Mouse (Mus musculus) limb, embryonic 10.5 days (tissue): ENCODE results near the gene Slc22a4. TPM values are rescaled to one million over a fixed set of nuclear protein-coding genes. Genes with fewer than 3 reads are reported as not detected.
A peak's percentile ranks its signal among the peaks of the same experiment; 100 is the strongest.

Source experiments
- DNase-seq: peaks from one replicate; pipeline ENCODE4 v3.0.0-alpha.2; 2017; ENCODE audit warnings: low spot score
- H3K27ac ChIP-seq: fragments of 300-500 bp; sonication (generic); 2 replicates; pipeline ENCODE4 v1.5.1; 2016; ENCODE audit warnings: mild to moderate bottlenecking
- H3K27me3 ChIP-seq: fragments of 300-500 bp; sonication (generic); 2 replicates; pipeline ENCODE4 v1.6.1; 2016; ENCODE audit warnings: low read depth, mild to moderate bottlenecking; ENCODE audit not compliant: poor library complexity, severe bottlenecking
- H3K36me3 ChIP-seq: fragments of 300-500 bp; sonication (generic); 2 replicates; pipeline ENCODE4 v1.6.1; 2016; ENCODE audit warnings: mild to moderate bottlenecking, moderate library complexity
- H3K4me1 ChIP-seq: fragments of 300-500 bp; sonication (generic); 2 replicates; pipeline ENCODE4 v1.6.1; 2016
- H3K4me3 ChIP-seq: fragments of 300-500 bp; sonication (generic); 2 replicates; pipeline ENCODE4 v1.5.1; 2016; ENCODE audit warnings: mild to moderate bottlenecking, moderate library complexity
- H3K9me3 ChIP-seq: fragments of 300-500 bp; sonication (generic); replicated peaks from 2 replicates; pipeline ENCODE4 v1.6.1; 2016; ENCODE audit warnings: mild to moderate bottlenecking
- WGBS: fragments of 180-500 bp; shearing (Covaris S2); methylation state at CpG from one replicate; pipeline ENCODE4 v1.1.7; 2016; 5-methylcytosine and 5-hydroxymethylcytosine counted together
- polyA plus RNA-seq: library from polyadenylated mRNA; unstranded; fragments of >200 nt; fragmentation: Nextera tagmentation; extraction: Ambion mirVana; gene quantifications from 2 replicates; pipeline ENCODE4 v1.2.1, GENCODE M21; 2016

Gene Slc22a4
- polyA plus RNA-seq, 1 experiment from 2014 or later = 1.1 TPM

GRCm38 (mm10) chr11:54064412-54064978 is 36.6 kb upstream of the Slc22a4 start:
- WGBS = 79% methylated on average over 3 of the region's 3 CpGs
- Histone ChIP-seq H3K9me3 (no peaks in the 10 kb centered on the region), H3K27ac (no peak overlapping the region), H3K27me3 (no peaks in the 10 kb centered on the region), H3K4me1 (peaks cover 89% of the 10 kb centered on the region), H3K36me3 (peaks cover 69% of the 10 kb centered on the region), H3K4me3 (no peak overlapping the region)
- DNase-seq = peak; percentile 22

DNA sequence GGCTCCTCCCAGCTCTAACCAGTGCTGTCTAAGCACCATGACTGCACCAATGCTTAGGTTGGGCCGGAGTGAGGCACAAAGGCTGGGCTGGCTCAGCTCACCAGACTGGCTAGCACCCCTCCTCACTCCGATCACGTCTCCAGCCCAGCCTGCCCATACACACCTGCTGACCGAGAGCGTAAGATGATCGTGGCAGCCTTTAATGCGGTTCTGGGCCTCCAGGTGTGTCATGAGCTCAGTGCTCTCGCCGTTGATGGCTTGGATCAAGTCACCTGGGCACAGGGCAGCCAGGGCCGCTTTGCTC is 35.5 kb upstream of the Slc22a4 start:
- Histone ChIP-seq H3K4me1 (peaks cover 89% of the 10 kb centered on the region), H3K27ac (peak overlapping the region; percentile 90; the same call in 1 of the 2 replicates), H3K27me3 (no peaks in the 10 kb centered on the region), H3K36me3 (peaks cover 74% of the 10 kb centered on the region), H3K4me3 (no peak overlapping the region), H3K9me3 (no peaks in the 10 kb centered on the region)
- 89% methylated on average over 10 of the region's 10 CpGs for WGBS
- DNase-seq = no peak

DNA sequence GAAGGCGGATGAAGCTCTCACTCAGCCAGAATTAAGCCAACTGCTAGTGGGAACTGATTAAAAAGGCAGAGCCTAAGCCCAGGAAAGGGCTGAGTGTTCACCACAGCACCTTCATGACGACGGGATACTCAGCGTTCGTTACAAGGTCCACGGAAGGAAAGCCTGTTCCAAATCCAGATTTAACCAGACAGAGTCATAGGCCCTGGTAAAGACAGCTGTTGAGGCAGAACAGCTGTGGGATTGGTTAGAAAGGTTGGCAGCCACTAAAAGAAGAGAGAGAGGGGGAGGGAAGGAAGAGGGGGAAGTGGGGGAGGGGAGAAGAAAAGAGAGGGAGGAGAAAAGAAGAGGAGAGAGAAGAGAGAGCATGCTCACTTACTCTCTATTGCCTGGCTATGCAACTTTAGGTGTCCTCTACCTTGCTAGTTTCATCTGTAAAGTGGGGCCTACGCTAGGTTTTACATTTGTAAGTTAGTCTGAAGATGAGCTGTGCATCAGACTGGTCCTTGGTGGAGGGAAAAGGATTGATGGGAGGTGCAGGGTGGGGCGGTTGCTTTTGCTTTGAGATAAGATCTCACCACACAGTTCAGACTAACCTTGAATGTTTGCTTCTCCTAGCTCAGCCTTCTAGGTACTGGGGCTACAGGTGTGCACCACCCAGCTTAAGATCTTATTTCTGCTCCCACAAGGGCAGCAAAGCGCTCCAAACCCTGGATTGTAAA is 35.0 kb upstream of the Slc22a4 start:
- H3K27ac ChIP-seq = peak overlapping the region; percentile 90
- no peaks in the 10 kb centered on the region for H3K9me3 ChIP-seq
- peaks cover 76% of the 10 kb centered on the region for H3K36me3 ChIP-seq
- peaks cover 89% of the 10 kb centered on the region for H3K4me1 ChIP-seq
- H3K4me3 ChIP-seq = no peak overlapping the region
- H3K27me3 ChIP-seq = no peaks in the 10 kb centered on the region
- 81% methylated on average over 9 of the region's 9 CpGs for WGBS
- DNase-seq = peak; percentile 27

- peak overlapping the region; percentile 90; the same call in 1 of the 2 replicates for H3K27ac ChIP-seq
- peak; percentile 28 for DNase-seq
- no peaks in the 10 kb centered on the region for H3K9me3 ChIP-seq
- H3K36me3 ChIP-seq = peaks cover 77% of the 10 kb centered on the region
- H3K27me3 ChIP-seq = no peaks in the 10 kb centered on the region
- WGBS = 85% methylated on average over 12 of the region's 12 CpGs
- H3K4me3 ChIP-seq = no peak overlapping the region
- H3K4me1 ChIP-seq = peaks cover 89% of the 10 kb centered on the region
Observed at GRCm38 (mm10) chr11:54062086-54062752, 34.3 kb upstream of the Slc22a4 start.

DNA sequence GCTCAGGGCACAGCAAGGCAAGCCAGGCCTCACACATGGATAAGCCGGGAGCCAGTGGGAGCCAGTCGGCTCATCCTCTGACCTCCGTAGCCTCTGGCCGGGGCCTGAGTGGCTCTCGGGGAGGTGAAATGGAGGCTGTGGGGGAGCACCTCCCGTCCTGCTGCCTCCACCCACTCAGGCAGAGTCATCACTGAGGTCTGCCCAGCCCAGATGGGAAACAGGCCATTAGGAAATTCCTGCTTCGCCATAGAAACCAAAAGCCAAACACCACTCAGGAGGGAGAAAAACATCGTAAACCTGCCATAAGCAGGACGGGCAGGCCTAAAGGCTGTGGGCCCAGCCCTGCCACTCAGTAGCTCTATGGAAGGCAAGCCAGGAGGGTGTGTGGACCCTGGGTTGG is 32.4 kb upstream of the Slc22a4 start:
- H3K27ac ChIP-seq = peak overlapping the region; percentile 90
- 5% methylated on average over 9 of the region's 9 CpGs for WGBS
- peaks cover 93% of the 10 kb centered on the region for H3K4me1 ChIP-seq
- H3K27me3 ChIP-seq = no peaks in the 10 kb centered on the region
- H3K36me3 ChIP-seq = peaks cover 76% of the 10 kb centered on the region
- H3K4me3 ChIP-seq = peak overlapping the region; percentile 21
- no peaks in the 10 kb centered on the region for H3K9me3 ChIP-seq
- DNase-seq = peak; percentile 69

GRCm38 (mm10) chr11:54059526-54059925 is 31.6 kb upstream of the Slc22a4 start:
- H3K27ac ChIP-seq = peak overlapping the region; percentile 90
- no peak for DNase-seq
- H3K27me3 ChIP-seq = no peaks in the 10 kb centered on the region
- H3K4me3 ChIP-seq = no peak overlapping the region
- peaks cover 76% of the 10 kb centered on the region for H3K36me3 ChIP-seq
- H3K9me3 ChIP-seq = no peaks in the 10 kb centered on the region
- H3K4me1 ChIP-seq = peaks cover 91% of the 10 kb centered on the region
- WGBS = 52% methylated on average over 1 of the region's 1 CpGs

DNA sequence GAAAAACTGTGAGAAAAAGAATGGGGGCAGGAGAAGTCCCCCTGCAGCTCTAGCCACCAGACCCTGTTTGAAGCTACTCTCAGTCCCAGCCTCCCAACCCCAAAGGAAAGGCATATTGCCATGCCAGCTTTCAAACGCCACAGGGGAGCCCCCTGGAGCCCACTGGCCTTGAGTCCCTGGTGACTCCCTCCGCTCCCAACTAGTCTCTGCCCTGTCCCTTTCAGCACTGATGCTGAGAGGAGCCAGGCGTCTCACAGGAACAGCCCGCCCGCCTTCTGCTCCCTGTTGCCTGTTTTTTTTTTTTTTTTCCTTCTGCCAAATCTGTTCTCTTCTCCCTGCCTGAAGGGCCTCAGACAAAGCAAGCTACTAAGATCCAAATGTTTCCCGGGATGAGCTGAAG is 30.8 kb upstream of the Slc22a4 start:
- Histone ChIP-seq H3K36me3 (peaks cover 76% of the 10 kb centered on the region), H3K4me3 (peak overlapping the region; percentile 18; the same call in 1 of the 2 replicates)

GRCm38 (mm10) chr11:54058056-54058617 is 30.2 kb upstream of the Slc22a4 start:
- peaks cover 76% of the 10 kb centered on the region for H3K36me3 ChIP-seq
- peak; percentile 50 for DNase-seq
- H3K4me3 ChIP-seq = peak overlapping the region; percentile 18; the same call in 1 of the 2 replicates
- no peaks in the 10 kb centered on the region for H3K9me3 ChIP-seq
- H3K27ac ChIP-seq = peak overlapping the region; percentile 90
- no peaks in the 10 kb centered on the region for H3K27me3 ChIP-seq
- peaks cover 77% of the 10 kb centered on the region for H3K4me1 ChIP-seq
- WGBS = 36% methylated on average over 10 of the region's 10 CpGs

More for the DNA sequence above, 30.8 kb upstream of the Slc22a4 start:
- H3K27me3 ChIP-seq = no peaks in the 10 kb centered on the region
- no peaks in the 10 kb centered on the region for H3K9me3 ChIP-seq
- peak overlapping the region; percentile 90 for H3K27ac ChIP-seq
- peak; percentile 45 for DNase-seq
- 19% methylated on average over 6 of the region's 6 CpGs for WGBS
- H3K4me1 ChIP-seq = peaks cover 83% of the 10 kb centered on the region

DNA sequence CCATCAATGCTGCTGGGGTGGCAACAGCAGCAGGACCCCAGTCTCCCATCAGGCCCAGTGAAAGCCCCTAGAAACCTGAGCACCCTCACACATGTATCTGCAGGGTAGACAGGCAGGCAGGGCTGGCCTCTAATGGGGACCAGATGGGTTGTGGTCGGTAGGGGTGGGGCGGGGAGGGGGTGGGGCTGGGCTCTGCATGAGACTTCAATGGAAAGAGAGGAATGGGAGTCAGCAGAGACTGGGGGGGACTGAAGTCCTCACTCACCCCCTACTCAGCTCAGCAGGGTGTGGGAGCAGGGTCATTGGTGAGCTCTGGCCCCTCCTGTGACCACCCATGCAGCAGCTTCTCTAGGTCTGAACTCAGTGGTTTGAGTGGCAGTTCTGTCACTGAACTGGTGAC is 29.5 kb upstream of the Slc22a4 start:
- Histone ChIP-seq H3K4me1 (peaks cover 70% of the 10 kb centered on the region), H3K9me3 (no peaks in the 10 kb centered on the region), H3K36me3 (peaks cover 75% of the 10 kb centered on the region), H3K4me3 (peak overlapping the region; percentile 16; the same call in 1 of the 2 replicates), H3K27ac (peak overlapping the region; percentile 90), H3K27me3 (no peaks in the 10 kb centered on the region)
- DNase-seq = peak; percentile 88
- WGBS = 15% methylated on average over 2 of the region's 2 CpGs

- peaks cover 72% of the 10 kb centered on the region for H3K36me3 ChIP-seq
- H3K9me3 ChIP-seq = no peaks in the 10 kb centered on the region
- 19% methylated on average over 8 of the region's 8 CpGs for WGBS
- peak overlapping the region; percentile 90 for H3K27ac ChIP-seq
- no peaks in the 10 kb centered on the region for H3K27me3 ChIP-seq
- H3K4me3 ChIP-seq = no peak overlapping the region
- DNase-seq = peak; percentile 40
- H3K4me1 ChIP-seq = peaks cover 57% of the 10 kb centered on the region
Observed at GRCm38 (mm10) chr11:54056132-54056531, 28.2 kb upstream of the Slc22a4 start.

DNA sequence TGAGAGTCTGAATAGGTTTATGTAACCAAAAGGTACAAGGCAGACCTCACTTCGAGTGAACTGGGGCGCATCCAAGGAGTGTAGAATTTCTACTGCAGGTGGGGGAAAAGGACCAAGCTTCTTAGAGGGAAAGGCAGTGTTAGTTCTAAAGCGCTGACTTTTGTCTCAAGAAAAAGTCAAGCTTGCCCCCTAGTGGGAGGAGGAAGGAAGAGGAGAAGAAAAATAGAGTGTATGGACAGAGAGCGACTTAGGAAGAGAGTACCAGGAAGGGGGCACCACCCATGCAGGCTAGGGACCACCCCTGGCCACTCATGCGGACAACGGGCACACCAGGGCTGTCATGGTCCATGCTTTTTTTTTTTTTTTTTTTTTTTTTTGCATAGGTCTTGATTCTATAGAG is 26.4 kb upstream of the Slc22a4 start:
- no peak for DNase-seq
- 53% methylated on average over 6 of the region's 6 CpGs for WGBS
- Histone ChIP-seq H3K4me3 (no peak overlapping the region), H3K36me3 (peaks cover 55% of the 10 kb centered on the region), H3K9me3 (no peaks in the 10 kb centered on the region), H3K27ac (no peak overlapping the region), H3K27me3 (no peaks in the 10 kb centered on the region), H3K4me1 (peaks cover 39% of the 10 kb centered on the region)

- Histone ChIP-seq H3K27ac (no peak overlapping the region), H3K4me3 (no peak overlapping the region), H3K9me3 (no peaks in the 10 kb centered on the region), H3K36me3 (peaks cover 51% of the 10 kb centered on the region), H3K4me1 (peaks cover 27% of the 10 kb centered on the region), H3K27me3 (no peaks in the 10 kb centered on the region)
- no peak for DNase-seq
- 93% methylated on average over 7 of the region's 7 CpGs for WGBS
Observed at GRCm38 (mm10) chr11:54053090-54053489, 25.2 kb upstream of the Slc22a4 start.

DNA sequence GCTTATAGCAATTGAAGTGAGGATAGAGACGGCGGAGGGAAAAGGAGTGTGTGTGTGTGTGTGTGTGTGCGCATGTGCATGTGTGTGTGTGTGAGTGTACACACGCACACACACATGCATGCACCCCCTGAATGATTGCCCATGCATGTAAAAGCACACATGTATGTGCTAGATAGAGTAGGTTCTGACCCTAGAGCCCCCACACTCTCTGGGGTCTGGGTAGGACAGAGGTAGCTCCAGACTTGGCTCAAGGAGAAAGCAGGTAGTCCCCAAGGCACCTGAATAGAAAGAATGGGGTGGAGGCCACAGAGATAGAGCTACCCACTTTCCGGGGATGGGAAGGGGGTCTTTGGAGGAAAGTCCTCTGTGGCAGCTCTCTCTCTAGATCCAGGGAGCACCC is 24.2 kb upstream of the Slc22a4 start:
- Histone ChIP-seq H3K4me3 (no peak overlapping the region), H3K27ac (no peak overlapping the region), H3K27me3 (no peaks in the 10 kb centered on the region), H3K9me3 (no peaks in the 10 kb centered on the region), H3K4me1 (peaks cover 17% of the 10 kb centered on the region), H3K36me3 (peaks cover 49% of the 10 kb centered on the region)
- no peak for DNase-seq
- WGBS = 95% methylated on average over 5 of the region's 5 CpGs
